Mouse (Mus musculus) lung, embryonic 15.5 days (tissue): ENCODE results near the gene Fgfr2. TPM values are rescaled to one million over a fixed set of nuclear protein-coding genes. Genes with fewer than 3 reads are reported as not detected.

Source experiments
- ATAC-seq: fragments of 200-750 bp; cut with Nextera tagmentation; 2 replicates; pipeline ENCODE4 v1.8.0; 2017; ENCODE audit warnings: moderate number of reproducible peaks, borderline replicate concordance; ENCODE audit not compliant: low FRiP score, low TSS enrichment; ENCODE audit errors: extremely low read depth
- H3K27ac ChIP-seq: fragments of 300-500 bp; sonication (generic); 2 replicates; pipeline ENCODE4 v1.5.1; 2015; ENCODE audit warnings: moderate library complexity, mild to moderate bottlenecking, inconsistent platforms
- H3K27me3 ChIP-seq: fragments of 300-500 bp; sonication (generic); 2 replicates; pipeline ENCODE4 v1.6.1; 2015; ENCODE audit warnings: inconsistent platforms
- H3K36me3 ChIP-seq: fragments of 300-500 bp; sonication (generic); 2 replicates; pipeline ENCODE4 v1.6.1; 2015; ENCODE audit warnings: inconsistent platforms
- H3K4me1 ChIP-seq: fragments of 300-500 bp; sonication (generic); 2 replicates; pipeline ENCODE4 v1.6.1; 2015; ENCODE audit warnings: inconsistent platforms
- H3K4me2 ChIP-seq: fragments of 300-500 bp; sonication (generic); 2 replicates; pipeline ENCODE4 v1.6.1; 2015; ENCODE audit warnings: inconsistent platforms, mild to moderate bottlenecking, moderate library complexity
- H3K4me3 ChIP-seq: fragments of 300-500 bp; sonication (generic); 2 replicates; pipeline ENCODE4 v1.5.1; 2015; ENCODE audit warnings: mild to moderate bottlenecking, inconsistent platforms
- H3K9ac ChIP-seq: fragments of 300-500 bp; sonication (generic); 2 replicates; pipeline ENCODE4 v1.6.1; 2015; ENCODE audit warnings: inconsistent platforms
- H3K9me3 ChIP-seq: fragments of 300-500 bp; sonication (generic); 2 replicates; pipeline ENCODE4 v1.6.1; 2016; ENCODE audit warnings: inconsistent platforms
- WGBS: fragments of 180-500 bp; shearing (Covaris S2); methylation state at CpG from one replicate; pipeline ENCODE4 v1.1.7; 2015; 5-methylcytosine and 5-hydroxymethylcytosine counted together
- polyA plus RNA-seq: library from polyadenylated mRNA; unstranded; fragments of >200 nt; fragmentation: Nextera tagmentation; extraction: Ambion mirVana; gene quantifications from 2 replicates; pipeline ENCODE4 v1.2.1, GENCODE M21; 2015

Gene Fgfr2
- polyA plus RNA-seq, 1 experiment from 2014 or later = 160 TPM

DNA sequence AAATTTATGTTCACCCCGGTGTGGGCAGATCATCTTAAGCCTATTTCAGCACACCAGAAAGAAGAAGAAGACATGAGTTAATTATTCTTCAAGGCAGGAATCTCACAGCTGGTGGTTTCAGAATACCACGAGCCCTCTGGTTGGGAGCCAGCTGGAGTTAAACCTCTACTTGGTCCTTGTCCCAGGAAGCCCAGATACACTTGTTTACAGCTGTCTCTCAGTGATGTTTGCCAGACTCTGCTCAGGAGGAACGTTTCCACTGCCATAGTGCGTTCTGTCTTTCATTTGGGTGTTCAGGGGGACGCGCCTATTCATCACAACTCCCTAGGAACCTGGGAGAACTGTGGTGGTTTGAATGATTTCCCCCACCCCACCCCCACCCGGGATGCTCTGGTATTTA lies 2163.3 kb downstream of the Fgfr2 start:
- Histone ChIP-seq H3K36me3 (no peaks in the 10 kb centered on the region), H3K4me1 (peaks cover 20% of the 10 kb centered on the region), H3K9me3 (no peaks in the 10 kb centered on the region), H3K27ac (no peak overlapping the region), H3K9ac (no peak overlapping the region), H3K4me2 (no peak overlapping the region), H3K27me3 (no peaks in the 10 kb centered on the region), H3K4me3 (no peak overlapping the region)
- WGBS = 30% methylated on average over 7 of the region's 7 CpGs
- ATAC-seq = no peak

DNA sequence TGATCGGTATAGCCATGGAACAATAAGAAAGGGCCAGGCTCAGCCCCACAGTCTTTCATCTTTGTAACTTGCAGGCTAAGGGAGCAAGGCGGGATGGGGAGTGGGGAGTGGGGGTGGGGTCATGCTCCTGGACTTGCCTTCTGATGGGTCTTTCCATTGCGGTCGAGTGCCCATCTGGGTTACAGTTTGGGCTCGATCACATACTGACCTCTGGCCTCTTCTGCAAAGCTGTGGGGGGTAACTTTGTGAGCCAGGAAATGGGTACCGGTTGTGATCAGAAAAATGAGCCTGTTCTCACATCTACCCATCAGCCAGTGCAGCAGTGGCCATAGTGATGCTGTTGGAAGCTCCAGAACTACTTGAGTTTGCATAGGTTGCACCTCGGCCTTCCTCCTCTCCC lies 2164.6 kb downstream of the Fgfr2 start:
- 75% methylated on average over 7 of the region's 7 CpGs for whole genome bisulfite sequencing
- H3K36me3 ChIP-seq = no peaks in the 10 kb centered on the region
- peaks cover 14% of the 10 kb centered on the region for H3K4me1 ChIP-seq
- H3K27me3 ChIP-seq = no peaks in the 10 kb centered on the region
- H3K9ac ChIP-seq = no peak overlapping the region
- no peak for ATAC-seq
- no peaks in the 10 kb centered on the region for H3K9me3 ChIP-seq
- no peak overlapping the region for H3K4me3 ChIP-seq
- no peak overlapping the region for H3K27ac ChIP-seq
- H3K4me2 ChIP-seq = no peak overlapping the region

DNA sequence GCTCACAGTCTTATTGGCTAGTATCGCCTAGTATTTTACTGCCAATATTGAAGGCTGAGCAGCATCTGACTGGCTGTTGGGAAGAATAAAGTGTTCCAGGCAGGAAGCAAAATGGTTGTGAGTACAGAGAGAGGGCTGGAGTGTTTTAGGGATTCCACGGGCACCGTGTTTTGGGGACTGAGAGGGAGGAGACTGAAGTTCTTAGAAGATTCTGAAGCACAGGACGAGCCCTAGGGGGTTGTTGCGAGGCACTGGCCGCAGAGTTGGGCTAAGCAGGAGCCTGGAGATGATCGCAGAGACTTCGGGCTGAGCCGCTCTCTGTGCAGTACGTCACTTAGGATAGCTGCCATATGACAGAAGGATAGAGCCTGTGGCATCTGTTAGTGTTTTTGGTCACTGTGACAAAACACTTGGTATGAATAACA lies 2169.0 kb downstream of the Fgfr2 start:
- Histone ChIP-seq H3K36me3 (no peaks in the 10 kb centered on the region), H3K27ac (no peak overlapping the region), H3K27me3 (no peaks in the 10 kb centered on the region), H3K9ac (no peak overlapping the region), H3K4me1 (peaks cover 4% of the 10 kb centered on the region), H3K9me3 (no peaks in the 10 kb centered on the region), H3K4me2 (no peak overlapping the region), H3K4me3 (no peak overlapping the region)
- WGBS = 81% methylated on average over 10 of the region's 10 CpGs
- ATAC-seq = no peak

DNA sequence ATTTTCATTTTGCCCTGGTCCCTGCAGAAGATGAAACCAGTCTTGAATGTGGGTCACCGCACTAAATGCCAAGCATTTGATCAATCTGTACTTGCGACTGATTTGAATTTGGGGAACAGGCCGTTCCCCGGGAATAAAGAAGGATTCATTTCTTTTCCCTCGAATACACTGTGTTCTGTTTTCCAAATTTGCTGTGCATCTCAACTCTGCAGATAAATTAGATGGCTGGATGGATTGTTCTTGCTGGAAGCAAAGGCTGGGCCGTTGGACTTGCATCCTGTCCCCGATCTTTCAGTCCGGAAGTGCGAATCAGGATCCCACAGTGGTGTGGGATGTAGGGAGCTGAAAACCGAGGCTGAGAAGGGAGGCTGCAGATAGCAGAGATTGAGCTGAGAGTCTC lies 2169.8 kb downstream of the Fgfr2 start:
- Histone ChIP-seq H3K27ac (no peak overlapping the region), H3K4me1 (peaks cover 12% of the 10 kb centered on the region), H3K4me3 (no peak overlapping the region), H3K27me3 (no peaks in the 10 kb centered on the region), H3K9me3 (no peaks in the 10 kb centered on the region), H3K36me3 (no peaks in the 10 kb centered on the region), H3K4me2 (no peak overlapping the region), H3K9ac (no peak overlapping the region)
- 85% methylated on average over 10 of the region's 10 CpGs for WGBS
- ATAC-seq = no peak

DNA sequence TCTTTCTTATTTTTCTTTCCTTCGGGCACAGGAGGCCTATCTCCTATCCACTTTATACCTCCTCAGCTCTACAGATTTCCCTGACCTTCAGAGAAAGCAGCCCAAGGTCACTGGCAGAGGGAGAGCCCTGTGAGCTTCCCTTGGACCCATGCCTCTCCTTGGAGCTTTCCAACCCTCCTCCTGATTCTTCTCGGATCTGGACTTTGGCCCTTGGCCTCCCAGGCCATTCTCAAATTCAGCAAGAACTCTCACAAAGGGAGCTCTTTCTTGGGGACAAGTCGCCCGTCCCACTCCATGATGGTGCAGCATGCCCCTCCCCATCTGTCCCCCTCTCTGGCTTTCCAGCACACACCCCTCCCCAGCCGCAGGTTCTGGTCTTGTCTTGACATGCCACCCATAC lies 2172.1 kb downstream of the Fgfr2 start:
- H3K27me3 ChIP-seq = no peaks in the 10 kb centered on the region
- 85% methylated on average over 5 of the region's 5 CpGs for WGBS
- no peaks in the 10 kb centered on the region for H3K36me3 ChIP-seq
- no peak overlapping the region for H3K4me3 ChIP-seq
- H3K9me3 ChIP-seq = no peaks in the 10 kb centered on the region
- peaks cover 15% of the 10 kb centered on the region for H3K4me1 ChIP-seq
- no peak overlapping the region for H3K27ac ChIP-seq
- no peak overlapping the region for H3K4me2 ChIP-seq
- H3K9ac ChIP-seq = no peak overlapping the region
- ATAC-seq = no peak

DNA sequence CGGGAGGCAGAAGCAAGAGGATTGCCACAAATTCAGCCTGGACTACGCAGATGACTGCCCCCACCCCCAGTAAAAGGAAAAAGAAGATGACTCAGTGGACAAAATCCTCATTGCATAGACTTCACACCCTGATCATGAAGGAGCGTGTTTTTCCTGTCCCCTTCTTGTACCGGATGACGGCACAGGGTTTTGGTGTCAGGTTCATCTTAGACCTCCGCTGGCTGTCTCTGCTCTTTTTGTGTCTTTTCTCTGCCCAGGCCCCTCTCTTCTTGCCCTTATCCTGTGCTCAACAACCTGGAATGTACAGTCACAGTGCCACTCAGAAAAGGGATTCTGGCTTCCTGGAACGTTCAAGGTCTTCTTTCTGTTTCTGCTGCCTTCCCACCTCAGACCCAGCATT lies 2172.7 kb downstream of the Fgfr2 start:
- Histone ChIP-seq H3K27me3 (no peaks in the 10 kb centered on the region), H3K9ac (no peak overlapping the region), H3K4me3 (no peak overlapping the region), H3K4me2 (no peak overlapping the region), H3K27ac (no peak overlapping the region), H3K4me1 (peaks cover 15% of the 10 kb centered on the region), H3K36me3 (no peaks in the 10 kb centered on the region), H3K9me3 (no peaks in the 10 kb centered on the region)
- WGBS = 86% methylated on average over 7 of the region's 7 CpGs
- ATAC-seq = no peak

DNA sequence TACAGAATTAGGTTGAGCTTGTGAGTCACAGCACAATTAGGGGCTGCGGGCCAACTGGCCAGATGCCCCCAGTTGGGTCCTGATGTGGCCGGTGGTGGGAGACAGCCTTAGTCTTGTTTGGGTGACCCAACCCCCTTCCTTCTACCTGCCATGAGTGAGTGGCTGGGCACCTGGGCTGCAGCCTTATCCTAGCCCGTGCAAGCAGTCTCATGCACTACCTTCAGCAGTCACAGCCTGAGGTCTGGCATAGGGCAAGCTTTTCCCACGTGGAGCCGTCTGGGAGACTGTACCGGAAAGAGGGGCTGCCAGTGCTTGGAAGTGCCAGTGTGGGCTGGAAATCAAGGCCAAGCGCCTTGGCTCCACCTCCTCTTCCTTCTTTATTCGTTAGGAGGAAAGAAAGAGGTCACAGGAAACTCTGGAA lies 2173.8 kb downstream of the Fgfr2 start:
- peak; percentile 80 for ATAC-seq
- Histone ChIP-seq H3K27me3 (no peaks in the 10 kb centered on the region), H3K9me3 (no peaks in the 10 kb centered on the region), H3K9ac (no peak overlapping the region), H3K36me3 (no peaks in the 10 kb centered on the region), H3K4me3 (no peak overlapping the region), H3K27ac (peak overlapping the region; percentile 56), H3K4me2 (peak overlapping the region; percentile 29), H3K4me1 (peaks cover 15% of the 10 kb centered on the region)
- 24% methylated on average over 8 of the region's 8 CpGs for WGBS

DNA sequence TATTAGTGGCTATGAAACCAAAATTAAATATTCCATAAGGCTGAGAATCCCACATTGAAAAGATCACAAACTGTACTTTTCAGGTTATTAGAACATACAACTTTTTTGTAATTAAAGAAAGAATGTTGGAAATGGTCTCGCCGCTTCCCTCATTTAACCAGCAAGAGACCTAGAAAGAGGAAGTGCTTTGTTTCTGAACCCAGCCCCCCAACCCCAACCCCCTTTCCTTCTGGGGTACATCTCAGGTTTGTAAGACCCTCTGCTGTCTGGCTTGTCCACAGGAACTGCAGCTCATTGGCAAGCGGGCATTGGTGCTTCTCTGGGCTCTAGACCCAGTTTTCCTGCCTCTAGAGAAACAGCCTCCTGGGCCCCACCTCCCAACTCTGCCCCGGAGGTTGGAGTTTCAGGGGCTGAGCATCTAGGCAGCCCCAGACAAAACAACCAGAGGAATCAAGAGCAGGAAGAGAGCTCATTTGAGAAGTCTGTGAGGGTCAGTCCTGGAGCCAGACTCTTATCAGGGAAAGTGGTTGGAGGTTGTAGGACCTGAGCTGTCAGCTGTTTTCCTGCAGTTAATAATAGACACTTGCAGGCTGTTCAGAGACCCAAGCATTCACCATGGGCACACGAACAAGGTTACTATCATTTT lies 2174.5 kb downstream of the Fgfr2 start:
- Histone ChIP-seq H3K4me1 (peaks cover 15% of the 10 kb centered on the region), H3K4me3 (no peak overlapping the region), H3K9me3 (no peaks in the 10 kb centered on the region), H3K4me2 (peak overlapping the region; percentile 29; the same call in 1 of the 2 replicates), H3K27ac (peak overlapping the region; percentile 56), H3K27me3 (no peaks in the 10 kb centered on the region), H3K9ac (no peak overlapping the region), H3K36me3 (no peaks in the 10 kb centered on the region)
- ATAC-seq = no peak; the same call in 1 of the 2 replicates
- WGBS = 43% methylated on average over 5 of the region's 5 CpGs

DNA sequence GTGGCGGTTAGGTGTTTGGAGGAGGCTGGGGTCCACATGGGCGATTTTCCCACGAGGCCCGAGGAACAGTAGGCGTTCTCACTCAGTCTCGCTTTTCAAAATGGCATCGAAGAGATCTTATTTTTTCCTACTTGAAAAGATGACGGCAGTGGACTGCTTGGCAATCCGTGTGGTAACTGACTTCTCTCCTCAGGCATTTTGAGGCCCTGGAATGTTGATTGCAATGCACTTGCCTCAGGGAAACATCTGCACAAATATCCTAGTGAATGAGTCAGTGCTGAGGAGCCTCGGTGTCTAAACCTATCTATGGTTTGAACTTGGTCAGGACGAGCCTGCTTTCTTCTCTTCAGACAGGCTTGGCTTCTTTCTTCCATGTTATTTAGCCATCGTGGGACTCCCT lies 2176.8 kb downstream of the Fgfr2 start:
- WGBS = 89% methylated on average over 12 of the region's 12 CpGs
- Histone ChIP-seq H3K27me3 (no peaks in the 10 kb centered on the region), H3K9me3 (no peaks in the 10 kb centered on the region), H3K4me3 (no peak overlapping the region), H3K27ac (no peak overlapping the region), H3K36me3 (no peaks in the 10 kb centered on the region), H3K9ac (no peak overlapping the region), H3K4me1 (peaks cover 15% of the 10 kb centered on the region), H3K4me2 (no peak overlapping the region)
- no peak for ATAC-seq

DNA sequence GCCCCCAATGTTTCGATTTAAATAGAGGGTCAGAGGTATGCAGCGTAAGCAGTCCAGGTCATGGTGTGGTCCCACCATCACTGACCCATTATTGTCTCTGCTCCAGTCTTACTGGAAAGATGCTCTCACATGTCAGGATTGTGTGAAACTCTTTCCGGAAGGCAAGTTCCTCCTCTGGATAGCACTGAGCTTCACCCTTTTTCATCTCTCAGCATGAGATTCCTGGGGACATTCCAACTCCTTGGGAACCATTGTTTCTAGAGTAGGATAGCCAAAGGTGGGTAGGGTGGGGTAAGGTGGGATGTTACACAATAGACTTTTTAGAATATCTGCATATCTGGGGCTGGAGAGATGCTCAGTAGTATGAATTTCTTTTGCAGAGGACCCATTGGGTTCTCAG lies 2177.4 kb downstream of the Fgfr2 start:
- WGBS = 84% methylated on average over 3 of the region's 3 CpGs
- no peaks in the 10 kb centered on the region for H3K27me3 ChIP-seq
- no peak overlapping the region for H3K4me2 ChIP-seq
- no peak for ATAC-seq
- H3K36me3 ChIP-seq = no peaks in the 10 kb centered on the region
- H3K4me3 ChIP-seq = no peak overlapping the region
- H3K9ac ChIP-seq = no peak overlapping the region
- H3K9me3 ChIP-seq = no peaks in the 10 kb centered on the region
- no peak overlapping the region for H3K27ac ChIP-seq
- peaks cover 15% of the 10 kb centered on the region for H3K4me1 ChIP-seq

DNA sequence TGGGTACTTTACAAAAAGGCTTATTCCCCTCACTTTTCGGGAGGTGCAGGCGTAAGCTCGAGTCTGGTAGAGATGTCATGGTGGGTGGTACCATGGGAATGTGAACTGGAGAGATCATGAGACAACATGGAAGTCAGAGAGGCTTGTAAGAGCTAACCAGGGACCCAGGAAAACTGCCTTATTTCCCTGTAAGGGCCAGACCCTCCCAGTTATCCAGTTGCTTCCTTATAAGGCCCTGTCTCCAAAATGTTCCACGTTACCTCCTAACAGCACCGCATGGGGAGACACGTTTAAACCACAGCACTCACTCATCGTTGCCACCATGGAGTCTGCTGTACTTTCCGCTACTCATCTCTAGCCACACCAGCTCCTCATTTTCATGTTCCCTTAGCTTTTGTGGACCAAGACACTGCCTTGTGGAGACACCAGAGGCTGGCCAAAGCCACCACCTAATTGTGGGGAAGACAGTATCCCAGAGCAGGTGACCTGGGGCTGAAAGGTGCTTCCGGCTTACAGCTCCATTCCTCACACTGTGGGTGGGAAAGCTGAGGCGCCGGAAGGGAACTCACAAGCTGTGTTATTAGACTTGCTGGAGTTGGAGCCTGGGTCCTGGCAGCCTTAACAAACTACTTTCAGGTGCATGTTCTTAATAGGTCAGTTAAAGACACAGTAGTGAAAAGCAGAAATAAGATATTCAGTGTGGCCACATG lies 2178.2 kb downstream of the Fgfr2 start:
- H3K9ac ChIP-seq = no peak overlapping the region
- H3K36me3 ChIP-seq = no peaks in the 10 kb centered on the region
- WGBS = 89% methylated on average over 11 of the region's 11 CpGs
- H3K4me3 ChIP-seq = no peak overlapping the region
- ATAC-seq = no peak
- peaks cover 15% of the 10 kb centered on the region for H3K4me1 ChIP-seq
- 0 out of 2 replicates have a peak, but pooled peaks cover 3% of the 10 kb centered on the region for H3K27me3 ChIP-seq
- no peak overlapping the region for H3K4me2 ChIP-seq
- H3K9me3 ChIP-seq = no peaks in the 10 kb centered on the region
- no peak overlapping the region for H3K27ac ChIP-seq

DNA sequence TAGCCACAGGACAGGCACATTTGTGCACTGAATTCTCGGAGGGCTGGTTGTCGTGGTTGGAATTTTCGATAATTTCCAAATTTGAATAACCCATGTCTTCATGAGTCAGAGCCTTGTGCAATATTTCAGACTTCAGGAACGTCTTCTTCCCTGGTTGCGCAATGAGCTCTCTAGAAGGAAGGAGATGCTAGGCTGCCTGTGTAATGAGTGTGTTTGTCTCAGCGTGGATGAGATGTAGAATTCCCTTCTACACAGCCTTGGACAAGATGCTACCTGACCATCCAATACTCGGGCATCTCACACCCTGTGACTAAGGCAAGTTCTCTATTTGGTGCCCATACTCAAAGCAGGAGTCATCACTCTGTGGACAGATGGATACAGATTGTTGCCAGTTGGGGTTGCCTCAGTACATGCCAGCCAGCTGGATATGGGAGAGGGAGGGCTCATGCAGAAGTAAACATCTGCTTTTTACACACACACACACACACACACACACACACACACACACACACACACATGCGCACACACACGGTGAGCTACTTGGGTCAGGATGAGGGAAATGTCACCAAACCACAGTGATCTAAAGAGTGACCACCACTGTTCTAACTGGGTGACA lies 2179.8 kb downstream of the Fgfr2 start:
- H3K4me1 ChIP-seq = peaks cover 4% of the 10 kb centered on the region; the same call in 1 of the 2 replicates
- no peaks in the 10 kb centered on the region for H3K36me3 ChIP-seq
- ATAC-seq = no peak
- H3K27me3 ChIP-seq = peaks cover 18% of the 10 kb centered on the region
- WGBS = 86% methylated on average over 9 of the region's 9 CpGs
- H3K27ac ChIP-seq = no peak overlapping the region
- H3K4me3 ChIP-seq = no peak overlapping the region
- H3K9me3 ChIP-seq = no peaks in the 10 kb centered on the region
- no peak overlapping the region for H3K4me2 ChIP-seq
- no peak overlapping the region for H3K9ac ChIP-seq
